18 mouse cellular contexts compared by ENCODE assay signal in genomic region chr13:58480928-58481598, GRCm38 (mm10).
DNase-seq lines count a peak whose midpoint lies in the region; ATAC-seq and TF ChIP-seq lines count a peak whose summit lies in the region.
"Had no signal": no experiment of that assay in that cellular context is flagged by ENCODE, and none has a peak within 500 bp of the region (broad histone marks: within the 10 kb centered on the region; RNA-seq: fewer than 3 reads in every experiment).

No protein-coding gene starts in this region.

- no peak for ATAC-seq in hindbrain, embryonic 14.5 days (ENCODE audit: low FRiP score)
- no peak for ATAC-seq in hindbrain, embryonic 11.5 days (ENCODE audit: low FRiP score)
- ATAC-seq in liver, postnatal 0 days: no peak
- ATAC-seq: forebrain, embryonic 15.5 days; intestine, embryonic 15.5 days had no signal

- no peak overlapping the region for H3K4me3 ChIP-seq in hindbrain, embryonic 14.5 days (replicated peaks; ENCODE audit: low read length)
- no peak overlapping the region for H3K4me3 ChIP-seq in hindbrain, embryonic 11.5 days (ENCODE audit: low read depth, low read length)
- no peak overlapping the region for H3K4me3 ChIP-seq in liver, postnatal 0 days (ENCODE audit: low read depth, low read length)
- H3K4me3 ChIP-seq in midbrain, embryonic 10.5 days: no peak overlapping the region
- H3K4me3 ChIP-seq: forebrain, embryonic 15.5 days; intestine, embryonic 15.5 days had no signal

- intact Hi-C loops in left cerebral cortex, postnatal 25 days (cut with DNase I): no loop called here

- H3K27me3 ChIP-seq in hindbrain, embryonic 14.5 days (ENCODE audit: control insufficient read depth, insufficient read depth, low read length): no peaks in the 10 kb centered on the region
- no peaks in the 10 kb centered on the region for H3K27me3 ChIP-seq in hindbrain, embryonic 11.5 days (ENCODE audit: control insufficient read depth, insufficient read depth, low read length)
- H3K27me3 ChIP-seq in liver, postnatal 0 days (ENCODE audit: insufficient read depth, low read length): no peaks in the 10 kb centered on the region
- no peaks in the 10 kb centered on the region for H3K27me3 ChIP-seq in midbrain, embryonic 10.5 days (ENCODE audit: low read depth, poor library complexity, severe bottlenecking)
- H3K27me3 ChIP-seq: forebrain, embryonic 15.5 days; intestine, embryonic 15.5 days had no signal

- 81% methylated on average over 10 of the region's 10 CpGs for WGBS in hindbrain, embryonic 14.5 days
- WGBS in hindbrain, embryonic 11.5 days: 91% methylated on average over 10 of the region's 10 CpGs
- 35% methylated on average over 10 of the region's 10 CpGs for WGBS in liver, postnatal 0 days (ENCODE audit: insufficient replicate concordance)
- WGBS in midbrain, embryonic 10.5 days: 89% methylated on average over 10 of the region's 10 CpGs

- H3K9me3 ChIP-seq in hindbrain, embryonic 14.5 days (ENCODE audit: control insufficient read depth, low read length): no peaks in the 10 kb centered on the region
- no peaks in the 10 kb centered on the region for H3K9me3 ChIP-seq in hindbrain, embryonic 11.5 days (ENCODE audit: control insufficient read depth, low read length)
- H3K9me3 ChIP-seq in liver, postnatal 0 days (ENCODE audit: low read length): no peaks in the 10 kb centered on the region
- no peaks in the 10 kb centered on the region for H3K9me3 ChIP-seq in midbrain, embryonic 10.5 days (replicated peaks)
- H3K9me3 ChIP-seq: forebrain, embryonic 15.5 days; intestine, embryonic 15.5 days had no signal

- 0 out of 2 replicates have a peak, but pooled peaks cover 5% of the 10 kb centered on the region for H3K4me1 ChIP-seq in hindbrain, embryonic 14.5 days (replicated peaks; ENCODE audit: control insufficient read depth, insufficient read depth, low read length)
- H3K4me1 ChIP-seq in hindbrain, embryonic 11.5 days (replicated peaks; ENCODE audit: control insufficient read depth, insufficient read depth, low read length): no peaks in the 10 kb centered on the region
- H3K4me1 ChIP-seq in liver, postnatal 0 days (ENCODE audit: insufficient read depth): 0 out of 2 replicates have a peak, but pooled peaks cover 3% of the 10 kb centered on the region
- peaks cover 10% of the 10 kb centered on the region for H3K4me1 ChIP-seq in midbrain, embryonic 10.5 days
- H3K4me1 ChIP-seq: intestine, embryonic 15.5 days had no signal

- TF ChIP-seq CTCF in liver, postnatal 0 days (IDR thresholded peaks at IDR 0.05; ENCODE audit: low read depth): no peak

- peak; percentile 64; the same call in 1 of the 2 replicates for TF ChIP-seq EP300 in liver, postnatal 0 days (IDR thresholded peaks at IDR 0.05; ENCODE audit: low read depth)

- no peaks in the 10 kb centered on the region for H3K36me3 ChIP-seq in hindbrain, embryonic 14.5 days (replicated peaks; ENCODE audit: control insufficient read depth, insufficient read depth)
- no peaks in the 10 kb centered on the region for H3K36me3 ChIP-seq in hindbrain, embryonic 11.5 days (ENCODE audit: control insufficient read depth, insufficient read depth, low read length)
- no peaks in the 10 kb centered on the region for H3K36me3 ChIP-seq in liver, postnatal 0 days (replicated peaks; ENCODE audit: insufficient read depth, low read length)
- no peaks in the 10 kb centered on the region for H3K36me3 ChIP-seq in midbrain, embryonic 10.5 days
- H3K36me3 ChIP-seq: forebrain, embryonic 15.5 days; intestine, embryonic 15.5 days had no signal

- H3K27ac ChIP-seq in hindbrain, embryonic 14.5 days: peak overlapping the region; percentile 38; the same call in 1 of the 2 replicates
- no peak overlapping the region for H3K27ac ChIP-seq in hindbrain, embryonic 11.5 days (ENCODE audit: low read depth, low read length)
- no peak overlapping the region for H3K27ac ChIP-seq in liver, postnatal 0 days (ENCODE audit: low read depth)
- no peak overlapping the region for H3K27ac ChIP-seq in midbrain, embryonic 10.5 days (replicated peaks)
- H3K27ac ChIP-seq: forebrain, embryonic 15.5 days; intestine, embryonic 15.5 days; kidney, postnatal 0 days had no signal

- no peak overlapping the region for H3K9ac ChIP-seq in hindbrain, embryonic 14.5 days
- H3K9ac ChIP-seq in hindbrain, embryonic 11.5 days (ENCODE audit: low read depth, low read length): no peak overlapping the region
- H3K9ac ChIP-seq in liver, postnatal 0 days (replicated peaks): no peak overlapping the region
- H3K9ac ChIP-seq: forebrain, embryonic 15.5 days; intestine, embryonic 15.5 days had no signal

- DNase-seq in hindbrain, embryonic 14.5 days (ENCODE audit: low spot score): no peak
- no peak for DNase-seq in hindbrain, embryonic 11.5 days (ENCODE audit: low spot score)
- DNase-seq in 3T3-L1 (ENCODE audit: low read depth, low spot score): peak; percentile 65
- DNase-seq in MN1 (ENCODE audit: low spot score): peak; percentile 15
- no peak for DNase-seq in liver, postnatal 0 days
- no peak for DNase-seq in midbrain, embryonic 10.5 days (ENCODE audit: low spot score)
- DNase-seq in left cerebral cortex, postnatal 25 days (ENCODE audit: low spot score in 2 of 2): no peak
- no peak for DNase-seq in right cerebral cortex, postnatal 25 days
- DNase-seq: adrenal gland, postnatal 14 days; B cell, adult 2 months; cerebellum, adult 9-10 months; embryo, embryonic 11 days; heart, adult 18-20 months; lung, adult 18-20 months; right cerebral cortex, adult 18-20 months had no signal

- H3K4me2 ChIP-seq in hindbrain, embryonic 14.5 days (replicated peaks): no peak overlapping the region
- no peak overlapping the region for H3K4me2 ChIP-seq in hindbrain, embryonic 11.5 days (replicated peaks; ENCODE audit: low read depth, low read length)
- H3K4me2 ChIP-seq in liver, postnatal 0 days (ENCODE audit: low read depth, low read length): peak overlapping the region; percentile 40; the same call in 1 of the 2 replicates
- H3K4me2 ChIP-seq: forebrain, embryonic 15.5 days; intestine, embryonic 15.5 days had no signal

Comparison
In these comparisons a context has a peak if more than half of its experiments do, and no peak if none do; other contexts are left out.
1. DNase-seq: peak in 3T3-L1 (single experiment) and MN1 (single experiment); none in hindbrain, embryonic 14.5 days (single experiment), hindbrain, embryonic 11.5 days (single experiment), liver, postnatal 0 days (single experiment), midbrain, embryonic 10.5 days (single experiment), left cerebral cortex, postnatal 25 days (0 of 2) and right cerebral cortex, postnatal 25 days (single experiment).